Mouse (Mus musculus) right cerebral cortex, postnatal 25 days (tissue): ENCODE data around the gene Cct5.

Experiments
- DNase-seq: peaks from one replicate; pipeline ENCODE4 v3.0.0; 2022

The Cct5 gene

GRCm38 (mm10) chr15:31562847-31563246 lies 38.8 kb downstream of the Cct5 start:
- no peak for DNase-seq

- DNase-seq = no peak
These were observed 39.6 kb downstream of the Cct5 start for GRCm38 (mm10) chr15:31561976-31562375.

GRCm38 (mm10) chr15:31561390-31561789 lies 40.2 kb downstream of the Cct5 start:
- DNase-seq = no peak

GRCm38 (mm10) chr15:31554855-31555254 lies 46.7 kb downstream of the Cct5 start:
- no peak for DNase-seq

DNA sequence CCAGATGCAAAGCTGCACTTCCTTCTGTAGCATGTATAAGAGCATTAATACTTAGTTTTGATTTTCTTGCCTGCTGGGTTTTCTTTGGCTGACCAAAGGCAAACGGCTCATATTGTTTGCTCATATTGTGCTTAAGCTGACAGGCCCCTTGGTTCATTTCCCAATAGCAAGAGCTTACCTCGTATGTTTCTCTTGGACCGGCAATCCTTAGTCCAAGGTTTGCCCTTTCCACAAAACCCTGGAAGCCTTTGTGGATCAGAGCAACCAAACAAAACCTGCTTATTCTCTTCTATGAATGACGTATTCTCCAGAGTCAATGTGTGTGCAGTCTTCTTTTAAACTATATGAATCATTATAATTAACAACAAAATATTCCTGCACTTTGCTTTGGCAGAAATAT lies 51.2 kb downstream of the Cct5 start:
- DNase-seq = no peak

- DNase-seq = no peak
These were observed 54.2 kb downstream of the Cct5 start for GRCm38 (mm10) chr15:31547421-31547820.

DNA sequence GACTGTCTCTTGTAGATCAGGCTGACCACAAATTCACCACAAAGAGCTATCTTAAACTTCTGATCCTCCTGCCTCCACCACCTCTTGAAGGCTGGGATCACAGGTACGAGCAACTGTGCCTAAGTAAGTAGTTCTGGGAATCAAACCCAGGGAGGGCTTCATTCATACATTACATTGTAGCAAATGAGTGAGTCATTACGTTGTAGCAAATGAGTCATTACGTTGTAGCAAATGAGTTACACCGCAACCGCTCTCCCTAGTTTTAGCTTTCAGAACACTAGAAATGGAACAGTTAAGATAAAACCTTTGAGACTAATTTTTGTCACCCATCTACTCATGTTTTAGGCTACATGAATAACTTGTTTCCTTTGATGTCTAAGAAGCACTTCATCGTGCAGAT lies 55.3 kb downstream of the Cct5 start:
- DNase-seq = no peak

- no peak for DNase-seq
These were observed 56.5 kb downstream of the Cct5 start for GRCm38 (mm10) chr15:31545058-31545457.

- no peak for DNase-seq
These were observed 58.4 kb downstream of the Cct5 start for GRCm38 (mm10) chr15:31543246-31543645.

- peak; percentile 11 for DNase-seq
These were observed 59.3 kb downstream of the Cct5 start for GRCm38 (mm10) chr15:31542013-31542958.
